Mouse (Mus musculus) inflammation-experienced regulatory T-cells, adult 6 months (primary cell): ENCODE measurements around the gene Map6d1. TPM values are rescaled to one million over a fixed set of nuclear protein-coding genes. Genes with fewer than 3 reads are reported as not detected.

ENCODE experiments used
- ATAC-seq: one replicate; pipeline ENCODE4 v1.8.0; 2017
- polyA plus RNA-seq, 3 experiments: library from polyadenylated mRNA; unstranded; fragments of 100-300 nt; shearing (Covaris generic); gene quantifications; one replicate each; pipeline ENCODE4 v1.2.1; 2017

The Map6d1 gene
- polyA plus RNA-seq, result under 1 TPM in 2 of 3 experiments, not detected in 1; 0.18 to 0.23 TPM

DNA sequence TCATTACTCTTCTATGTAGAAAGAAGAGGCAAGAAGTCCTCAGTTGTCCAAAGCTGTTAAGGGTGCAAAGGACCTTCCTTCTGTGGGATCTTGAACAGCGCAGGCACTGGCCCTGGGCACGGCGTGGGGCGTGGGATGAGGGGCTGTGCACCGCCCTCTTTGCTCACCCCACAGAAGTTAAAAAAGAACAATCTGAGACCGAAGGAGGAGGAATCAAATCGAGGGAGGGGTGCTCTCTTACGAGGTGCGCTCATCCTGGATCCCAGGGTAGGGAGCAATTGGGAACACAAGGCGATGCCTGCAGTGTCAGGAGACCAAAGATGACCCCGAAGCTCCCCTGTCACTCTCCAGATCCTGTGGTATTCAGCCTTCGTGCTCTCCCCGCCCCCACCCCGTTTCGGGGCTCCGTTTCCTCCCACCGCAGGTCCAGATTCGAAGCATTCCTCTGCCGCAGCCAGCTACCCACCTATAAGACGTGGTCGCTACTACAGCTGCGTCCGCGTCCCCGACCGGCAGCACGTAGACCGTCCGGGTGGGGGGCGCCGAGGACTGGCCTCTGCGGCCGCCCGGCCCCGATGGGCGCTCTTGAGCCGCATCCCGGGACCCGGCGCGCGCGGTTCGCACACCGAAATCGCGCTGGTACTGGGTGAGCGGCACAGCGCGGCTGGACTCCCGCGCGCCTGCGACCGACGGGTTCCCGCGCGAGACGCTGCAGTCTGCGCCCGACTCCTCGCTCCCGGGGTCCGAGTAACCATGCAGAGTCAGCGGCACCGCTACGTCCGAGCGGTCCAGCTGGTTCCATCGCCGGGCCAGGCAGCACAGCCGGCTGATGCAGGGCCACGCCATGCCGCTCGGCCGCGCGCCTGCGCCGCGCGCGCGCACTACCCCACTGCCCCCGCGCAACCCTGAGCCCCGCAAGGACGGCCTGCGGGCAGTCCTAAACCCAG lies at the start of gene Map6d1:
Map6d1 (minus strand) TSS at position 891 of the 947 bp plus-strand sequence.
- no peak for ATAC-seq

DNA sequence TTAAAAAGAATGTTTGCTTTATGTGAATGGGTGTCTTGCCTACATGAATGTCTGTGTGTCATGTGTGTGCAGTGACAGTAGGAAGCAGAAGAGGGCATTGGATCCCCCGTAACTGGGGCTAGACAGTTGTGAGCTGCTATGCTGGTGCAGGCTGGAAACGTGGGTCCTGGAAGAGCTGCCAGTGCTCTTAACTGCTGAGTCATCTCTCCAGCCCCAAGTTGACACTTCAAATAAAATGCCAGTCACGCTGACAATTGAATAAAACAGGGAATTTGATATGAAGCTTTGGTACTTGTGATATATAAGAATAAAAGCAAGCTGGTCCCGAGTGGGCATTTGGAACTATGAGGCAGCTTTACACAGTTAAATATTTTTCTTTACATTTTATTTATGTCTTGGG lies 39.1 kb upstream of the Map6d1 start:
- ATAC-seq, result no peak

DNA sequence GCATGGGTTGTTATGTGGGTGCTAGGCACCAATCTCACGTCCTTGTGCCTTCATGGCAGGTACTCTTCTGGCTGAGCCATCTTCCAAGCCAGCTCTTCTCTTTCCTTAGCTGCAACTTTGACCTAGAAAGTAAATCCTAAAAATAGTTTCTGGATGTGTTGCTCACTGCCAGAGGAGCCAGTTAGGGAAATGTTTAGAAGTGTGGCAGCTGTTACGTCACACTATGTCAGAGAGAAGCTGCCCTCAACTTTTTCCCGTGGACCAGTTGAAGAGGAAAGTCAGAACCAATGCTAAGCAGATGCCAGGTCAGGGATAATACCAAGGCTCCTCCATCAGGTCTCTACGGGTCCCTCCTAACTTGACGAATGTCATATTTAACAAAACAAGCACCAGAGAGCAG lies 38.2 kb upstream of the Map6d1 start:
- ATAC-seq, result no peak

DNA sequence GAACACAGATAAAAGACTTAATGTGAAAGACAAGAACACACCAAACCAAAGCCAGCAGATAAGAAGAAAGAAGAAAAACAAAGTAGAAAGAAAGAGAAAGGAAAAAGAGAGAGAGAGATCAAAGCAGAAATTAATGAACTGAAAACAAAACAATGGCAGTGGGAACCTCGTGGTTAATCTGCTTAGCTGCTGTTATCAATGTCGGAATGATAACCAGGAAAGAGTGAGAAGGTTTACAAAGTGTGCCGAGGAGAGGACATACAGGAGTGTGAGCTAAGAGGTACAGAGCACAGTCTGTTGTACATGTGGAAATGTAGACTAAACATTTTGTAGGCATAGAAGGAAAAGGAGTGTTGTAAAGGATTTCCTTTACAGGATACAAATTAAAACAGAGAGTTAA lies 31.8 kb upstream of the Map6d1 start:
- ATAC-seq, result no peak

DNA sequence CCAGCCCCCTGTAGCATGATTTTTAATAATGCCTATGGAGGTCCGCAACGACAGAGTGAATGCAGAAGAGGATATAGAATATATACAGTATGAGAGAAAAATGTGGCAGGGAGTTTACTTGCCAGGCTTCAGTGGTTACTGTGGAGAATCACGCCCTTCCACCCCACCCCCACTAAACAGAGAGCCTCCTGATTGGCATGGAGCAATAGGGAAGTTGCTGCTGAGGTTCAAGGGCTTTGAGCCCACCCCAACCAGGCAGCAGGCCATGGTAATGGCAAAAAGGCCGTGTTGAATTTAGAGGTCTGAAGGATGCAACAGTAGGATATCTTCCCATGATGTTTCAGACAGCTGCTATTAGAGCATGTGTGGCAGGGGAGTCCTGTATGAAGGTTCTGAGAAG lies 30.2 kb upstream of the Map6d1 start:
- no peak for ATAC-seq

DNA sequence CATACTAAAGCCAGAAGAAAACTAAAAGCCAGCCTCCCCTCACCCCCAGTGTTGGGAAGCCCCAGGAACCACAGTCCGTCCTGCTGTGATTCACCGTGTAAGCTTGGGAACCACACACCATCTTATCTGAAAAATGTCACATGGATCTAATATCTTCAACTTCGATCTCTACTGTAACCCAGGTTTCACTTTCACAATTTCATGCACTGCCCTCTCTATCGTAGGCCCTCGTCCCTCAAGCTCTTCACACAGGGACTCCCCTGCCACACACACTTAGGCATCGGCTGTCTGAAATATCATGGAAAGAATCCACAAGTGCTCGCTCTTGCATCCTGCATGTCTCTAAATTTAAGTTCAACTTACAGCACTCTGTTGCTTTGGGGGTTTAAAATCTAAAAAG lies 23.9 kb upstream of the Map6d1 start:
- no peak for ATAC-seq

DNA sequence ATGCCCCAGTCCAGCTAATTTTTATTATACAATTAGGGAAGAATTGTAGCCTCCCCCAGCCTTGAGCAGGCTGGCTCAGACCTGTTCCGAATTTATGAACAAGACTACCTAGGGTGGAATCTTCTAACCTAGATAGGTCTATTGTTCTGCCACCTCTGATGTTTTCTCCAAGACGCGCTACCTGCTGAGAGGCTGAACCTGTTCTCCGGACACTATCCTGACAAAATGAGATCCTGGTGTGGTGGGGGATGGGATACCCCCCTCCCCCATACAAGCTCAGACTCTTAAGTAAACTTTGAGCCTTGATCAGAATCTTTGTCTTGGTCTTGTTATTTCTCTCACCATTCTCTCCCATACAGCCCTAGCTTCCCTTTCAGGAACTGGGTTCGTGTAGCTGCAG lies 16.8 kb upstream of the Map6d1 start:
- no peak for ATAC-seq

DNA sequence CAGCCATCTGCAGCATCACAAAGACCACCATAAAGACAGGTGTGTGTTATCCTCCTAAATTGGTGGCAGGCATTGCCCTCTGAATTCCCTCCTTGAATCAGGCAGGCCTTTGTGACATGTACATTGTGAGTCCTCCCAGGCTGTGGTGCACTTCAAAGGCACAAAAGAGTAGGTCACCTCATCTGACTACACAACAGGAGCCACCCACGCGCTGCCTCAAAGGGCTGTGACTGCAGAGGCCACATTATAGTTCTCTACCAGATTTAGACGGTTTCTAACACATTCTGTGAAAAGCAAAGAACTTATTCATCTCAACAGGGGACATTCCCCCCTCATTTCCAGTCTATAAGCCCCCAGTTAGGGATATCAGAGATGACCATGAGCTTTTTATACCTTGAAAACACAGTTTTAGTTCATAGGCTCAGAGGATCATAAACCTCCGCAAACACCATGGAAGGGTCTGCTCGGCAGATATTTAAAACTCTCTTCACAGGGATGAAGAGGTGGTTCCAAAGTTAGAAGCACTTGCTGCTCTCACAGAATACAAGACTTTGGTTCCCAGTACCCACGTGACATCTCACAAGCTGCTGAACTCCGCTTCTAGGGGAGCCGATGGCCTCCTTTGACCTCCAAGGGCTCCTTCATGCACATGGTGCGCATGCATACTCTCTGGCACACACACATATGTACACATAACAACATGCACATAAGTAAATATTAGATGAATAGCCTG lies 7.5 kb upstream of the Map6d1 start:
- ATAC-seq, result no peak

DNA sequence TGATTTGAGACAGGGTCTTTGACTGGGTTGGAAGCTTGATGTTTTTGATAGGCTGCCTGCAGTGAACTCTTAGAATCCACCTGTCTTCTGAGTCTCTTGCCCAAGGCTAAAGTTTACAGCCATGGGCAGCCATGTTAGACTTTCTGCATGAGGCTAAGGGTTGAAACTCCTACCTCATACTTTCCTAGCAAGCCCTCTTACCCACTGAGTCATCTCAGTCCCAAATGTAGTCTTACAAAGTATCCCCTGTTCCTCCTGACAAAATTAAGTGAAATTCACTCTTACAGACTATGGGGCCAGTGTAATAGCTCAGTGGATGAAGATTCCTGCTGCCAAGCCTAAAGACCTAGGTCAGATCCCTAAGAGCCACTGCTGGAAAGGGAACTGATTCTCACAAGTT lies 5.9 kb upstream of the Map6d1 start:
- no peak for ATAC-seq

DNA sequence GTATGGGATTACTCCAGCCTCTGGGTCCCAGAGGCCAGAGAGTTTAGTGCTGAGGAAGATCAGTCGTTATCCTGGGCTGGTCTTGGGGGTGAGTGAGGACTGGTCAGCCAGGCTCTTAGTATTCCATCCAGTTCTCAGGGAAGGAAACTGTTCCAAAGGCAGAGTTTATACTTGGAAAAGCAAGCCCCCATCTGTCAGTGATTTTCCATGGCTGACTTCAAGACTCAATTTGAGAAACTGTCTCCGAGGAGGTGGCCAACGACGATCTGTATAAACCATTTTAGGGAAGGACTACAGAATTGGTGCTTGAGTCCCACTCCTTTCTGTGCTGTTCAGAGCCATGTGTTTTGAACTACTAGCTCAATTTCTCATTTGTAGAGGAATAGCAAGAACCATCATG lies 2.5 kb downstream of the Map6d1 start:
- ATAC-seq, result no peak

DNA sequence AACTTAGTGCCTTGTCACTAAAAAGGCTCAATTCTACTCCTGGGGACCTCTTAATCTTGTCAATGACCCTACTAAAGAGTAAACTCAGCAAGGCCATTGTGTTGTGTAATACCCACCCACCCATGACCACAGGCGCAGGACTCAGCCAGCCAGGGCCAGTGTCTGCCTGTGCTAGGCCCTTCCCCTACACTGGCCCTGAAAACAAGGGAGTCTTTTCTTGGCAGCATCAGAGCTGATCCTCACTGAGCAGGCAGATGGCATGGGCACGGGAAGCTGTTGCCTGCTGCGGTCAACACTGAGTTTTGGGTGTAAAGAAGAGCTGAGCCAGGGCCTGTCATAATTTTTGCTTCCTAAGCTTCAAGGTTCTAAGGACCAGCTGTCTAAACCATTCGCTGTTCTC lies 3.7 kb downstream of the Map6d1 start:
- no peak for ATAC-seq

DNA sequence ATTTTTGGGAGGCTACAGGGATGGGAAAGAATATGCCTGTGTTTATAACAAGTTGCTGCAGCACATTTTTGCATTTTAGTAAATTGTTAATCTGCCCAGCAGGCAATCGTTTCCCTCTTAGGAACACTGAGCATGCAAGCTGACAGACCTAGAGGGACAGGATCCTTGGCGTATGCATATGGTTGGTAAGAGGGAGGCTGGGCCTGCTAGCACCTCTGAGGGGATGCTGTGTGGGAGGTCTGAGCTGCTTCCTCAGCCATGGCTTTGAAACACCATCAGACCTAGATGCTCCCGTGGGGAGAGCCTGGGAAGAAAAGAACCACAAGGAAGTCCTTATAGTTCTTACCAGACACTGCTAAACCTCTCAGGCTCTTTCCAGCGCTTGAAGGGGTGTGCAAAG lies 6.8 kb downstream of the Map6d1 start:
- ATAC-seq, result no peak

DNA sequence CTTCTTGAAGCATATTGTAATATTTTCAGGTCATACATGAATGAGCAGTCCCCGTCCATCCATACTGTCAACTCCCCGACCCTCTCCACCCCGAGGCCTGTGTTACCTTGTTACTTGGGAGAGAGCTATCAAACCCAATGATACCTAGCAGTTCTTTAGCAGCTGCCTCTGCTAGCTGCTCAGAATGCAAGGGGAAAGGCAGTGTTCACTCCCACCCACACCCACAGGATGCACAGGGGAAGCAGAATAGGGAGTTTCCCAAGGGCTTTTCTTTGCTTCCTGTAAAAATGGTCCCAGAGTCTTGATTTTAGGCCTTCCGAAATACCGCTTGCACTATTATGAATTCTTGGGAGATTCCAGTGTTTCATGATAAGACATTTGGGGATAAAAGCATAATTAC lies 13.0 kb downstream of the Map6d1 start:
- no peak for ATAC-seq

DNA sequence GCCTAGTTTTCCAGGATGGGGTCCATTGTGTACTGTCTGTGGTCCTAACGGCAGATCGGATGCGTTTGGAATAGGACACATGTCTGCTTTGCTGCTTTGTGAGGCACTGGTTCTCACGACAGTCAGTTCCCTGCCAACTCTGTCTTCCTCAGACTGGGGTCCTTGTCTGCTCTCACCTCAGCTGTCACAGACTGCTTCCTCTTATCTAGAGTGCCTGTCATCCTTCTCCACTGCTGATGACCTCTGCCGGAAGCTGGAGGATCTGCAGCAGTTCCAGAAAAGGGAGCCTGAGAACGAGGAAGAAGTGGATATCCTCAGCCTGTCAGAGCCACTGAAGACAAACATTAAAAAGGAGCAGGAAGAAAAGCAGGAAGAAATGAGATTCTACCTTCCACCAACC lies 13.7 kb downstream of the Map6d1 start:
- ATAC-seq, result no peak

DNA sequence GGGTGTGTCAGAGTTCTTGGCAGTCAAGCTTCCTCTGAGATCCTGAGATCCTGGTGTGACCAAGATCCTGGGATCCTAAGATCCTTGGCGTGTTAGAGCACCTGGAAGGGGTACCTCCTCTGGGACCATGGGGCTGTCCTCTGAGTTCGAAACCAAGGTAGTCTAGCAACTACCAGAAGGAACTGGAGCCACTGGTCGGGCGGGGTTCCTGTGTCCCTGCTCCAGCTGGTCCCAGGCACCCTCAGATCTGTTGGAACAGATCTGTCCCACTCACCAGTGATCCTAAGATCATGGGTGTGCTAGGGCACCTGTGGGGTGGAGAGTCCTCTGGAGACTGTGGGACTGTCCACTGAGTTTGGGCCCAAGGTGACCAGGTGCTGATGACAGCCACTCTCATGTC lies 14.5 kb downstream of the Map6d1 start:
- no peak for ATAC-seq

DNA sequence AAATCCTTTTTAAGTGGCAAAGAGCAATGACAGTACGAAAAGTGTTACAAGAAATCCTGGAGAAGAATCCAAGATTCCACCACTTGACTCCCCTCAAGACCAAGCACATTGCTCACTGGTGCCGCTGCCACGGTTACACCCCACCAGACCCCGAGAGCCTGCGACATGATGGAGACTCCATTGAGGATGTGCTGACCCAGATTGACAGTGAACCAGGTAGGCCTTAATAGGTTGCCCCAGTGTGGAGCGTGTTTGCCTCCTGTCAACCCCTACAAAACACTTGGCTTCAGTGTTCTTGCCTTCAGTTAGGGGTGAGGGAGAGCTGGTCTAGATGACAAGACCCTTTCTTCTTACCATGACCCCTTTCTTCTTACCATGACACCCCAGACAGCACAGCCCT lies 18.4 kb downstream of the Map6d1 start:
- ATAC-seq, result no peak

DNA sequence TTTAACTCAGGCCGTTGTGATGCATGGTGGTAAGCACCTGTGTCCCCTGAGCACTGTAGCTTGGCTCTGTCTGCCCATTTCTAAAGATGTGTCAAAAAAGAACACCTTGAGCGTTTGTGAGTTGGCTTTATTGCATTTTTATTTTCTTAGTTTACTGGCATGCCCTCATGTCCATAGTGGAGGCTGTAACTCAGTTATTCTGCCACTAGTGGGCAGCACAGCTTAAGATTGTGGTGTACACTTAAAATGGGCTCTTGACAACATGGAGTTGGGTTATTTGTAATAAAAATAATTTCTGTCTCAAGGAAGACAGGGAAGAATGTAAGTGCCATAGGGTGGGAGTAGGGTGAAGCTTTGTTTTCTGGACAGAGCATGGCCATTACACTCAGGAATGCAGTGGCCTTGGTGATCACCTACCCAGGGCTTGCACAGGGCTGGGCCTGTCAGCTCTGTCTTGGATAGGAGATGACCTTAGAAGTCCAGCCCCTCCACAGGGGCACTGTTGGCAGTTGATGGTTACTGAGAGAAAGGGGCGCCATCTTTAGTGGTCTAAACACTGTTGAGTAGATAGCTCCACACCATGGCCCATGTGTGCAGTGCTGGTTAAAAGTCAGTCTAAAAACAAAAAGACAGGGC lies 27.4 kb downstream of the Map6d1 start:
- peak; percentile 61 for ATAC-seq

DNA sequence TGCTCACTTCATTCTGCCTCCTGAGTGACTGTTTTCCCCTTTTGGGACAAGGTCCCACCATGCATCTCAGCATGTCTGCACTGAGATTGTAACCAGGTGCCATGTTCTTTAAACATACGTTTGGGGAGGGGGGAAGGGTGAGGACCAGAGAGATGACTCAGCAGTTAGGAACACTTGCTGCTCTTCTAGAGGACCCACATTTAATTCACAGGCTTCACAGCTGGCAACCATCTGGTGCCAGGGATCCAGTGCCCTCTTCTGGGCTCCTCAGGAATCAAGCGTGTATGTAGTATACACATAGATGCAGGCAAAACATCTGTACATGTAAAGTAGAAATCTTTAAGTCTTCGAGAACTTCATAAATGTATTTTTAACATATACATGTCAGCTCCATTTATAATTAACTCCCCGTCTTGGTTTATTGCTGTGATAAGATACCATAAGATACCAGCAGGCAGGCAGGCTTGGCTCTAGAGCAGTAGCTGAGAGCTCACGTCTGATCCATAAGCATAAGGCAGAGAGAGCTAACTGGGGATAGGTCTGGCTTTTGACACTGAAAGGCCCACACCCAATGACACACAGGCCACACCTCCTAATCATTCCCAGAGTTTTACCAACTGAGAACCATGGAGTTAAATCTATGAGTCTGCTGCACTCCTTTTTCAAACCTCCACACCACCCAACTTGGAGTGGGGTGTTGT lies 41.5 kb downstream of the Map6d1 start:
- ATAC-seq, result no peak

DNA sequence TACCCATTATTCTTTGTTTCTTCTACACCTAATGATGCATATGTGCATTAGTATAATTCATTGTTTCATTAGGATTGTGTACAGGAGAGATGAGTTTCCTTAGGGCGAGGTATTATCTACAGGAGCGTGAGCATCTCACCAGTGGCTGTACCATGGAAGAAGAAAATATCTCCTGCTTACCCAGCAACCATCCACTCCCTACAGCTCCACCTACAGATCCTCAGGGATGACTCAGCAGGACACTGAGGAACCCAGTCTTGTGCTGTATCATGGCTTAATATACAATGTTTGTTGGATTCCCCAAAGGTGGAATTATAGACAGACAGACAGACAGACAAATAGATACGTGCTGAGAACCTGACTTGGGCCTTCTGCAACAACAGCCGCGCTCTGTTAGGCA lies 44.2 kb downstream of the Map6d1 start:
- no peak for ATAC-seq

DNA sequence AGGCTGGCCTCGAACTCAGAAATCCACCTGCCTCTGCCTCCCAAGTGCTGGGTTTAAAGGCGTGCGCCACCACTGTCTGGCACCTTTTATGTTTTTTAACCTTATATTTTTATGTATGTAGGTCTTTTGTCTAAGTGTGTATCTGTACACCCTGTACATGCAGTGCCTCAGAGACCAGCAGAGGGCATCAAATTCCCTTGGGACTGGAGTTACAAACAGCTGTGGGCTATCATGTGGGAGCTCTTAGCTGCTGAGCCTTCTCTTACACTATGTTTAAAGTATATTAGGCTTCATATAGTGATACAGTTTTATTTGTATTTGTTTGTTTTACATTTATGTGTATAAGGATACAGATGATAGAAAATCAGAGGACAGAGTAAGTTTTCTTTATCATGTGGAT lies 45.6 kb downstream of the Map6d1 start:
- ATAC-seq, result no peak

DNA sequence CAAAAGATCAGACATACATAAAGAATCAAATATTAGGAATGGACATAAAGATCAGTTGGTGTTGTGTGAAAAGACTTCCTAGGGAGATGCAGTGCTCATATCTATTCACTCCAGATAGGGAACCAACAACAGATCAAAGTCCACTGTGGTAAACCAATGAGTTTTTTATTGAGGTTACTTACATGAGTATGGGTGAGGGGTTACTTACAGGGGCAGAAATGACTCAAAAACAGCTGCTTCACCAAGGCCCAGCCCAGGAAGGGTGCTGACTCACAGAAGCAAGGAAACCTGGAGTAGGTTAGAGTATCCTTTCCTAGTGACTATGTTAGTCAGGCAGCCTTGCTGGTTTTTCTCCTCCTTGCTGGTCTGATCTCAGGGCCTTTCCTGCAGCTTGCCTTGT lies 49.1 kb downstream of the Map6d1 start:
- ATAC-seq, result no peak

DNA sequence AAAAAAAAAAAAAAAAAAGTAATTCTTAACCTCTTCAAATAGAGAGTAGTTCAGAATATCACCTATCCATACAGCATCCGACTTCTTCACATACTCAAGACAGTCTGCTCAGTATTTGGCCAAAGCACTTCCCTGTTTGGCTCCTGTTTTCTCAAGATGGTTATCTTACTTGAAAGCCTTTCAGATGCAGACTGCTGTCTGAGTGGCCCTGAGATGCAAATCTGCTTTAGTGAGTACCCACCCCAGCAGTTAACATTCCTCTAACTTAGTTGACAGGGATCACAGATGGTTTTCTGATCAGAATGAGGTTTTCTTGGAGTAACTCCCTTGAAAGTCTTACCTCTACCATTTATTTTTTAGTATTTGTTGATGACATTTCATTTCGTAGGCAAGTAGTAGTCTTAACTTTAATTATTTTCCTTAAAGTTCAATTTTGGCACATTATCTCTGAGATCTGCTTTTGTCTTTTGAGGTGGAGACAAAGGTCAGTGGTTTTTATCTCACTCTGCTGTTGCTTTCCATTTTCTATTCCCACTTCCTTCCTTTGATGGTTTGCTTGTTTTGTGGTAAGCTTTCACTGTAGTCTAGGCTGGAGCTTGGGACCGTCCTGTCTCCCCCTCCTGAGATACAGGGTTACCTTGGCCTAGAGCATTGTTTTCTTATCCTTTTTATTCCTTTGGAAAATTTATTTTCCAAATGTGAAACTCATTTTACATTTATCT lies 49.8 kb downstream of the Map6d1 start:
- ATAC-seq, result no peak
